Mouse (Mus musculus): ENCODE results near the gene Fam117a.

Fam117a gene

GRCm38 (mm10) chr11:95420880-95421435 lies 84.1 kb downstream of the Fam117a start:
- DNase-seq (ENCODE audit: low spot score), result no peak

- DNase-seq (ENCODE audit: low spot score), result no peak
Measured at GRCm38 (mm10) chr11:95423505-95423904, 86.7 kb downstream of the Fam117a start.

GRCm38 (mm10) chr11:95431344-95431743 lies 94.5 kb downstream of the Fam117a start:
- DNase-seq (ENCODE audit: low spot score), result no peak
